14 mouse cellular contexts compared by ENCODE assay signal in the genomic region with DNA sequence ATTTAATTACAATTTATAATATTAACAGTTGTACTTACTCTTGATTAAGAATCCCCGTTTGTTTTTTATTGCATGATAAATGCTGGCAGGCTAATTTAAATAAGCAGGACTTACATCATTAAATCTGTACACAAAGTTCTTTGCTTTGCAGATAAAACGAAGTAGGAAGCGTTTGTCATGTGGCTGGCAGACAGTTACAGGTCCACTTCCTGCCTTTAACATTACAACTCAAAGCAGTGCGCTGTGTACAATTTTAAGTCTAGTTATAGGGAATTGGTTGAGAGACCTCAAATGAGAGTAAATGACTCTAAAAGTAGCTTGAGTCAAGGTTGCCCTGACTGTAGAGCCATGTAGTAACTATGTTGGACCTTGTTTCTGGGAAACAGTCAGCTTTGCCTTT. TPM values are rescaled to one million over a fixed set of nuclear protein-coding genes. Genes with fewer than 3 reads are reported as not detected.
DNase-seq lines count a peak whose midpoint lies in the region; ATAC-seq and TF ChIP-seq lines count a peak whose summit lies in the region.
"Had no signal": no experiment of that assay in that cellular context is flagged by ENCODE, and none has a peak within 500 bp of the region (broad histone marks: within the 10 kb centered on the region; RNA-seq: fewer than 3 reads in every experiment).

No protein-coding gene starts in this region.

- no peak for TF ChIP-seq POLR2A in spleen, adult 2 months (IDR thresholded peaks at IDR 0.05; ENCODE audit: low read depth, low read length)

- no peak overlapping the region for H3K4me3 ChIP-seq in heart, embryonic 13.5 days
- no peak overlapping the region for H3K4me3 ChIP-seq in spleen, adult 2 months (ENCODE audit: extremely low read depth, insufficient read depth, insufficient read length)
- no peak overlapping the region for H3K4me3 ChIP-seq in left cerebral cortex, adult 2 months

- intact Hi-C loops in left cerebral cortex, adult 2 months (cut with DNase I): no loop called here

- TF ChIP-seq CTCF in spleen, adult 2 months (IDR thresholded peaks at IDR 0.05; ENCODE audit: extremely low read depth, insufficient read depth, insufficient read length, insufficient replicate concordance): no peak
- TF ChIP-seq CTCF in left cerebral cortex, adult 2 months (IDR thresholded peaks at IDR 0.05): no peak

- ATAC-seq in heart, embryonic 13.5 days (ENCODE audit: extremely low read depth, insufficient number of reproducible peaks, low FRiP score, low TSS enrichment): no peak
- ATAC-seq in activated CD4-positive, CD25-positive, alpha-beta regulatory T cell, adult 4 months: peak; percentile 43
- ATAC-seq: Patski had no signal

- WGBS in heart, embryonic 13.5 days: 59% methylated on average over 4 of the region's 4 CpGs
- 5% methylated on average over 4 of the region's 4 CpGs for whole genome bisulfite sequencing in spleen, adult 2 months

- peak overlapping the region; percentile 61 for H3K27ac ChIP-seq in heart, embryonic 13.5 days (replicated peaks)
- H3K27ac ChIP-seq in spleen, adult 2 months (ENCODE audit: insufficient read depth, low read length): peak overlapping the region; percentile 81
- H3K27ac ChIP-seq in left cerebral cortex, adult 2 months: no peak overlapping the region

- H3K36me3 ChIP-seq in heart, embryonic 13.5 days: peaks cover 2% of the 10 kb centered on the region
- H3K36me3 ChIP-seq in spleen, adult 2 months (ENCODE audit: control insufficient read depth, insufficient read depth, low read length): peaks cover 3% of the 10 kb centered on the region; the same call in 1 of the 2 replicates

- no peaks in the 10 kb centered on the region for H3K9me3 ChIP-seq in heart, embryonic 13.5 days

- no peak overlapping the region for H3K9ac ChIP-seq in heart, embryonic 13.5 days

- H3K27me3 ChIP-seq in heart, embryonic 13.5 days (replicated peaks): 0 out of 2 replicates have a peak, but pooled peaks cover 6% of the 10 kb centered on the region
- H3K27me3 ChIP-seq in spleen, adult 2 months (ENCODE audit: control insufficient read depth, insufficient read depth, low read length): no peaks in the 10 kb centered on the region
- H3K27me3 ChIP-seq: CH12.LX, Patski had no signal

- no peak overlapping the region for H3K4me2 ChIP-seq in heart, embryonic 13.5 days

- DNase-seq in heart, postnatal 4 days: no peak
- no peak for DNase-seq in spleen, adult 2 months (ENCODE audit: low read depth in 1 of 2, low spot score in 2 of 2)
- no peak for DNase-seq in spleen, postnatal 14 days (ENCODE audit: low spot score in 2 of 2)
- DNase-seq in natural killer cell, adult 2 months (ENCODE audit: low spot score in 2 of 2): peak; percentile 27 to 39
- no peak for DNase-seq in layer of hippocampus, postnatal 25 days (ENCODE audit: extremely low spot score in 1 of 2, low spot score in 1 of 2)
- DNase-seq in left cerebral cortex, adult 2 months (ENCODE audit: extremely low spot score in 1 of 2, low spot score in 2 of 2): no peak
- DNase-seq: adrenal gland, adult 2 months; cerebellum, postnatal 10 days; kidney, postnatal 36 days; liver had no signal

- peaks cover 81% of the 10 kb centered on the region for H3K4me1 ChIP-seq in heart, embryonic 13.5 days
- peaks cover 28% of the 10 kb centered on the region for H3K4me1 ChIP-seq in spleen, adult 2 months (ENCODE audit: control insufficient read depth, insufficient read depth, insufficient read length)

RNA-seq across cellular contexts. Expression of a gene that starts 25.1 kb away (rescaled TPM):
- polyA plus RNA-seq in heart, embryonic 13.5 days (2015; fragmentation: Nextera tagmentation; extraction: Ambion mirVana): 8.4 and 9.2 TPM in 2 replicates
- total RNA-seq in heart, postnatal 4 days (2021): 10 to 100 TPM; 15.4 to 17.2 TPM
- polyA plus RNA-seq in spleen, adult 2 months (2012; rRNA removed): 18.1 and 21.1 TPM in 2 replicates
- polyA plus RNA-seq in activated CD4-positive, CD25-positive, alpha-beta regulatory T cell, adult 4 months (2017; shearing (Covaris generic)): 10 to 100 TPM; 37.4 to 38.3 TPM
- 10 to 100 TPM; 37.2 to 39.9 TPM for total RNA-seq in layer of hippocampus, postnatal 25 days (2021)
- 10 to 100 TPM; 20.3 to 21.9 TPM for total RNA-seq in left cerebral cortex, adult 2 months (2021)

Comparison
In these comparisons a context has a peak if more than half of its experiments do, and no peak if none do; other contexts are left out.
1. DNase-seq: peak in natural killer cell, adult 2 months (2 of 2); none in heart, postnatal 4 days (single experiment), spleen, adult 2 months (0 of 2), spleen, postnatal 14 days (0 of 2), layer of hippocampus, postnatal 25 days (0 of 2) and left cerebral cortex, adult 2 months (0 of 2).